Mouse (Mus musculus) lung, postnatal 36 days (tissue): Measurements from ENCODE around the gene Zfp54.
"Not testable (repeated sequence)": the region's sequence is repeated elsewhere in the genome, so short reads cannot be mapped to it uniquely, and the experiment has no call there.

ENCODE experiments used
- DNase-seq: peaks from one replicate; pipeline ENCODE4 v3.0.0; 2022; ENCODE audit warnings: mixed read lengths

Gene Zfp54

DNA sequence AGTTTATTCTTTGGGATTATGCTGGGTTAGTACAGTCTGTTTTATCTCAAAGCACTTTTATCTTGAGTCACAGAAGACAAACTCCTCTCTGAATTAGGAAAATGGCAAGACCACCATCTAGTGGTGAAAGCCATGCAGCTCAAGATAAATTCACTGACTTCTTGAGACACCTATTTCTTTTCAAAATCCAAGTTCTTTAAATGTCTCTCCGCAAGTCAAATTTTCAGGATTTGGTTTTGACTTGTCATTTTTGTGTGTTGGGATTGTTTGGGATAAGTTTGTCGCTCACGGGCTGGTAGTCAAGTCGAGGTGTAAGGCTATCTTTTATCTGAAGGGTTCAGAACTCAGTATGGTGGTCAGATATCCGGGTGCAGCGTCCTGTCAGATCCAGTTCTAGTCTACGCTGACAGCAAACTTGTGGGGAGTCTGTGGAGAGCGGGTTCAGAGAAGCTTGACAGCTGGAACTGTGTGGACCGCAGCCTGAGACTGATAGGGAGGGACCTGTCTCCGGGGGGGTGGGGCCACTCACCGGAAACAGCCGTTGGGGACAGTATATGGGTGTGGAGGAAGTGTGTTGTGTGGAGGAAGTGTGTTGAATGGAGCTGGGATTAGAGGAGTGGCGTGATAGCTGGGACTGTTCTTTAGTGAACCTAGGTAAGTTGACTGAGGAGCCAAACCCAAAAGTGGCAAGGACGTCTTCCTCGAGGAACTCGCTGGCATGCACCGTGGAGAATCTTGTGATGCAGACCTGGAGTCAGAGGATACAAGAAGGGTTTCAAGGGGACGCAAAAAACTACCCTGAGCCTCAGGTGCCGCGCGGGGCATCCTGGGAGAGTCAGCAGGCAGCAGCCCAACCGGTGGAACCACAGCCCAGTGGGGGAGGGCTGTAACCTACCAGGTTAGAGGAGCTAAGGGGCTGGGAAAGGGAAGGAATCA is at the start of gene Zfp54:
TSS of gene Zfp54 (plus strand) at position 564 of the 936 bp plus-strand sequence.
- DNase-seq = peak; percentile 87

DNA sequence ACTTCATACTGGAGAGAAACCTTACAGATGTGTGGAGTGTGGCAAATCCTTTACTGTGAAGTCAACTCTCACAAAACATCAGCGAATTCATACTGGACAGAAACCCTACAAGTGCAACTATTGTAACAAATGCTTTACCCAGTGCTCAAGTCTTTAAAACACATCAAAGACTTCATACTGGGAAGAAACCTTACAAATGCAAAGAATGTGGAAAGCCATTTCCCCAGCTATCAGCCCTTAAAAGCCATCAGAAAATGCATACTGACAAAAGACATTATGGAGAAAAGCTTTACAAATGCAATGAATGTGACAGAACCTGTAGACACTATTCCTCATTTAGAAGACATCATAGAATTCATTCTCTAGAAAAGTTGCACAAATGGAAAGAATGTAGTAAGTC is 47.7 kb upstream of the Zfp54 start:
- DNase-seq = no peak

DNA sequence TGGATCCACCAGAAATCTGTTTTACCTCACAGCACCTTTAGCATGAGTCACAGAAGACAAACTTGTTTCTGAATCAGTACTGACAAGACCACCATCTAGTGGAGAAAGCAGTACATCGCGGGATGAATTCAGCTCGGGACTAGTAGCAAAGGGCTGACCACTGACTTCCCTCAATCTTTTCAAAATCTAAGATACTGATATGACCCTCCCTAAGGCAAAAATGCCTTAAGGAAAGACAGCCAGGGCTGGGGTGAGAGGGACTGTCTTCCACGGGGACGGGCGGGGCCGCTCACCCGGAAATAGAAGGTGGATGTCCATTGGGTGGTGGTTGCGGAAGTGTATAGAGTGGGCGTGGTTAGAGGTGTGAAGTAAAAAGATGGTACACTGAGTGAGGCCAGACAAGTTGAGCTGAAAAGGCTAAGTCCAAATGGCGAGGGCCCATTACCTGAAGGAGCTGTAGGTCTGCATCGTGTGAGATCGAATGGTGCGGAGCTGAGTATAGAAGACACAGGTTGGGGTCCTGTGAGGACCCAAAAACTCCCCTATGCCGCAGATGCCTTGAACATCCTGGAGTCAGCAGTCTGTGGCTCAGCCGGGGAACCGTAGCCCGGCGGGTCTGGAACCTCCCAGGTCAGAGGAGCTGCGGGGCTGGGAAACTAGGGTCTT is 39.5 kb upstream of the Zfp54 start, which contains the start of gene Zfp677:
TSS of gene Zfp677 (plus strand) at position 358 of the 666 bp plus-strand sequence.
- peak; percentile 83 for DNase-seq

DNA sequence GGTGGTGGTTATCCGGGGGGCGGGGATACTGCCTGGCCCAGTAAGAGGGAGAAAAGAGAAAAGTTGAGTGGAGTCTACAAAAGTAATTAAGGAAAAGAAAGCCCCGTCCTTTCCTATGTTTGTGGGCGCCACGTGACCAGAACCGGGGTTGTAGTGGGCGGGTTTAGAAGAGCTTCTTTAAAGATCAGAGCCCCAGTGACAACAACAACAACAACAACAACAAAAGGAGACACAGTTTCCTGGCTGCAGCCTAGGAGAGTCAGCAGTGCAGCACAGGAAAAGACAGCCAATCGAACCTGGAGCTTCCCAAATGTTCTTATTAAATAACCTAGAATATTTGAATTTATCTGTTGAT is 39.0 kb upstream of the Zfp54 start:
- DNase-seq = peak; percentile 21

DNA sequence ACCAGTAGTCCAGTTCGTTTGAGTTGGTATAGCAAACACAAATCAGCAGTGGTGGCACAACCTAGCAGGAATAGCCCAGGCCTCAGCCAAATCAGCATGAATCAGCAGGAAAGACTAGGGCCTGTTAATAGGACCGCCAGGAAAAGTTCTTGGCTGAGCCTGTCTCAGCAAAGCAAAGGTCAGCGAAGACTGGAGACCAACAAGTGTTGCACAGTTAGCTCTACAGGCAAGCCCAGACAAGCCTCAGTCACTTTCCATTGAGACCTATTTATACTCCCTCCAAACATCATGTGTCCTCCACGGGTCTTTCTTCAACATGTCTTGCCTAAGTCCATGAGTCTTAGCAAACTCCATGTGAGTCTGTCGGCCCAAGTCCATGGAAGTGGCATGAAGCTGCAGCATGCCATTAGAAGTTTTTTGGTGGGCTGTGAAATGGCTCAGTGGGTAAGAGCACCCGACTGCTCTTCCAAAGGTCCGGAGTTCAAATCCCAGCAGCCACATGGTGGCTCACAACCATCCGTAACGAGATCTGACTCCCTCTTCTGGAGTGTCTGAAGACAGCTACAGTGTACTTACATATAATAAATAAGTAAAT is 15.9 kb downstream of the Zfp54 start:
- not testable (repeated sequence) for DNase-seq

DNA sequence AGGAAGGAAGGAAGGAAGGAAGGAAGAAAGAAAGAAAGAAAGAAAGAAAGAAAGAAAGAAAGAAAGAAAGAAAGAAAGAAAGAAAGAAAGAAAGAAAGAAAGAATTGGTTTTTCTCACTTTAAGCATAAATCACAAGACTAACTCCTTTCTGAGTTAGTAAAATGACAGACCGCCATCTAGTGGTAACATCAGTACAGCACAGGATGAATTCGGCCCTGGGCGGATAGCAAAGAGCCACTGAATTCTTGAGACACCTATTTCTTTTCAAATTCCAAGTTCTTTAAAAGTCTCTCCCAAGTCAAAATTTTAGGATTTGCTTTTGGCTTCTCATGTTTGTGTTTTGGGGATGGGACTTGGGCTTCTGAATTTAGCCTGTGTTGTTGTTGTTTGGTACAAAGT is 26.6 kb downstream of the Zfp54 start:
- peak; percentile 93 for DNase-seq

DNA sequence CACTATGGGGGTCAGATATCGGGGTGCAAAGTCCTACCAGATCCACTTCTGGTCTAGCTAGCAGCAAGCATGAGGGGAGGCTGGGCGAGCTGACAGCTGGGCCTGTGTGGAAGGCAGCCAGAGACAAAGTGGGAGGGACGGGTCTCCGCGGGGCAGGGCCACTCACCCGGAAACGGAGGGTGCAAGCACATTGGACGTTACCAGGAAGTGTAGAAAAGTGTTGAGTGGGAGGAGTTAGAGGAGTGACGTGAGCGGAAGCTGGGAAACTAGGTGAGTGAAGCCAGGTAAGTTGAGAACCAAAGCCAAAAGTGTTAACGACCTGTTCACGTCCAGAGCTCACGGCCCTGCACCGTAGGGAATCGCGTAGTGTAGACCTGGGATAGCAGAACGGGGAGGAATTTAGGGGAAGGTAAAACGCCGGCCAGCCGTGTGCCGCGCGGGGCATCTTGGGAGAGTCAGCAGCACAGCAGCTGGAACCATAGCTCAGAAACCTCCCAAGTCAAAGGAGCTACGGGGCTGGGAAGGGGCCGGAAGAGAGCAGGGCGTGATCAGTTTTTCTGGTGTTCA is 27.2 kb downstream of the Zfp54 start, which contains the start of gene Zfp51:
TSS of gene Zfp51 (plus strand) at position 237 of the 567 bp plus-strand sequence.
- peak; percentile 98 for DNase-seq

DNA sequence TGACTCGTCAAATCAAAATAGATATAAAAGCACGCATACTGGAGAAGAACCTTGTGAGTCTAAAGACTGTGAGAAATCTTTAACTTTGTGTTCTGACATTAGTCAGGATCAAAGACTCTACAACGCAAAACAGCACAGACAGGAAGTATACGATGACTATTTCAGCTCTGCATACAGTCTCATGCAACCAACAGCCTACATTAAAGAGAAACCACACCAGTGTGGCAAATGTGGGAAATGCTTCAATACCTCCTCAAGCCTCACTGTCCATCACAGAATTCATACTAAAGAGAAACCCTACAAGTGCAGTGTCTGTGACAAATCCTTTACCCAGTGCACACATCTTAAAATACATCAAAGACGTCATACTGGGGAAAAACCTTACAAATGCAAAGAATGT is 40.5 kb downstream of the Zfp54 start:
- no peak for DNase-seq

DNA sequence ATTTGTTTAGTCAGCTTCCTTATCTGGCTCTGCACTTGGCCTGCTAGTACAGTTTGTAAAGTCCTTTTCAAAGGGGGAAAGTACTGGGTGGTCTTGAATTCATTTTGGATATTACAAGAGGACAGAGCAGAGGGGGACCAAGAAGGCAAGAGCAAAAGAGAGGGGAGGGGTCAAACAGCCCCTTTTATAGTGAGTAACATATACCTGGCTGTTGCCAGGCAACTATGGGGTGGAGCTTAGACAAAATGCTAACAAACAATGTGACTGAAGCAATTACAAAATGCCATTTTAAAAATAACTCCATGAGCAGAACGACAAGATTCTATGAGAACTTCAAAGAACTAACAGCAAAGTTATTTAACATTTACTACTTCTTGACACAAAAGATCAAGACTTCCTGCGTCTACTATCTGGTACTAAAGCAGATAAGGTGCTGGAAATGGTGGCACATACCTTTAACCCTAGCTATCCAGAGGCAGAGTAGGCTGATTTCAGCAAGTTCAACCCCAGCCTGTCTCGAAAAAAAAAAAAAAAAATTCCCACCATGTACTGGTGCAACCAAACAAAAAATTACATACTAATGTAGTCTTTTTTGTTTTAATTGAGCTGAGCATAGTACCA is 49.1 kb downstream of the Zfp54 start:
- peak; percentile 44 for DNase-seq

DNA sequence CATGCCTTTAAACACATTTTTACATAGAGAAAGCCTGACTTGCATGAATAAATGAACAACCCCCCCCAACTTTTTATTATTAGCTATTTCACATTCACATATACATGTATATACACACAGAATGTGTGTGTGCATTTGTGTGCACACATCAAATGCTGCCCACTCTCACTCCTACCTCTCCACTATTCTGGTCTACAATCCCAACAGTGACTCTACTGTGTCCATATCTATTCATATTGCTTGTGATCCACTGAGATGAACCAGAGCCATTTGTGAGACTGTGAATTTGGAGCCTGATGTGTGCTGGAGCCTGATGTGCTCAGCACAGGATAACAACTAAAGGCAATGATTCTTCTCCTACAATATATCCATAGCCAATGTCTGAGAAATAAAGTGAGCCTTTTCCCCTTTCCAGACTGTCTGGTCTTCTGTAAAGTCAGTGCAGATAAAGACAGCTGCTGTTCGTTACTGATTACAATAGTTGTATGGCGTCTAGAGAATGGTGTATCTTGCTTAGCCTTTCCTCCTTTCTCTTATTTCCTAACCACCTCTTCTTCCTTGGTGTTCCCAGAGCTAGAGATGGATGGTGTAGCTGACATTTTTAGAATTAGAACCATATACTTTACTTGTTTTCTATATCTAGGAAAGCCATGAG is 49.8 kb downstream of the Zfp54 start:
- DNase-seq = no peak

DNA sequence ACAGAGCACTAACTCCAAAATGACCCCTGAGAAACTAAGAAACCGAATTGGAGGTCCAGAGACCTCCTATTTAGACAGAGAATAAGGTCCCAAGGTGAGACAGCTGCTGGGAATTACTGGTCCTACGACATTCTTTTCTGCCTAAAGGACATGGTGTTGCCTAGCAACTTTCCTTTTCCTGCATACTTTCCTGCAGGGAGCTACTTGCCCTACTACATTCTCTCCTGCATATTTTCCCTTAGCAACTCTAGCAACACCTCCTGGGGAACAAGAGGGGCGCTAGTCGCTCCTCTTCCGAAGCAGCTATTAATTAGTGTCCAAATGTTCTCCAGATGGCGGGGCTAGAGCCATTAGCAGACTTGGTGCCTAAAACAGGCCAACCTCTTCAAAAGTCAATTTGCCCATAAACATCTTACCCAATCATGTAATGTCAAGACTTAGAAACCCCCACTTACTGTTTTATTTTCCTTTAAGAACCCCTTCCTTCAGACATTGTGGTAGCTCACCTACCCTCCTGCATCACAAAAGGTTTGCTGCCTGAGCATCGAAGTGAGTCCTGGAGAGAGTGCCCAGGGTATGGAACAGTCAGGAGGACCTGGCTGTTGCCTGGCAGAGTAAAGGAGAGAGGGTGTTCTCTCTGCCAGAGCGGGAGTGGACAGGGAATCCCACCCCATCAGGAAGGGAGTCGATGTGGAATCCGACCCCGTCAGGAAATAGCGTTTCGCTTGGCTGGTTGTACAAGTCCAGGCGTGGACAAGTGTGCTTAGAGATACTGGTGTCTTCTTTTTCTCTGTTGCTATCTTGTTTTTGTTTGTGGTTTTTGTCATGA is 50.5 kb downstream of the Zfp54 start:
- peak; percentile 79 for DNase-seq

DNA sequence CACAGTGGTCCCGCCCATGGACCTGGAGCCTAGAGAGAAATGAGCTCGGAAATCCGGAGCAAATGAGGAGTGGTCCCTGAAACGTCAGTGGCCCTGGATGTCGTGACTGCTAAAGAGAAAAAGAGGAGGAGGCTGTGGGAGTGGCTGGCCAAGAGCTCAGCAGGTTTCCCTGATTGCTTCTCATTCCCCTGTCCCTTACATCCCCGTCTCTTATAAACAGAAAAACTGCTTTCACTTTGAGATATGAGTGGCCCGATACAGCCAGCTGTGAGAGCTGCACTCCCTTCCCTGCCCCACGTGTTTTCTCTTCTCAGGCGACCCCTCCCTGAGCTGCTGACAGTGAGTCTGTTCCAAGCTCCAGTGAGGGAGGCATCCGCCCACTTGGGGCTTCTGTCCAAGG is 51.7 kb downstream of the Zfp54 start:
- DNase-seq = peak; percentile 16

DNA sequence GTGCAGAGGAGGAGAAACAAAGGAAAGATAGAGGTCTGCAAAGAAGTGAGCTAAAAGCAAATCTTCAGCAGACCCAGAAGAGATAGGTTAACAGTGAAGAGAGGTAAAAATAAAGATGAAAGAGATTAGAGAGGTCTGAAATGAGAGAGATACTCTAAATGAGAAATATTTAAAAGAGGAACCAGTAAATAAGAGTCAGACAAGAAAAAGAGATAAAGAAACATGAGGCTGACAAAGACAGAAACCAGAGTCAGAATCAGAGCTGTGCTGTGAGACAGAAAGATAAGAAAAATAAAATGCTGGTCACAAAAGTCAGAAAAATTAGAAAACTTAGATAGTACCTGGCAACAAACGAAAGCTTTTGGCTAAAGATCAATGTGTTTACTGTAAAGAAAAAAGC is 52.3 kb downstream of the Zfp54 start:
- not testable (repeated sequence) for DNase-seq

DNA sequence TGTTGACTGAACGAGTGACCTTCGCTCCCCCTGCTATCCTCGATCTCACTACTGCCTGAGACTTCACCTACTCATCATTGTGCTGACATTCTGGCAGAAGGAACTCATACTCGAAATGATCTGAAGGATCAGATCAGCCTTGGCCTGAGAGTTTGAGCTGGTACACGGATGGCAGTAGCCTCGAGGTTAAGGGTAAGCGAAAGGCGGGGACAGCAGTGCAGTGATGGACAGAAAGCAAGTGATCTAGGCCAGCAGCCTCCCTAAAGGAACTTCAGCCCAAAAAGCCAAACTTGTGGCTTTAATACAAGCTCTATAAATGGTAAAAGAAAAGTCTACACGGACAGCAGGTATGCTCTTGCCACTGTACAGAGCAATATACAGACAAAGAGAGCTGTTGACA is 53.3 kb downstream of the Zfp54 start:
- DNase-seq = not testable (repeated sequence)

DNA sequence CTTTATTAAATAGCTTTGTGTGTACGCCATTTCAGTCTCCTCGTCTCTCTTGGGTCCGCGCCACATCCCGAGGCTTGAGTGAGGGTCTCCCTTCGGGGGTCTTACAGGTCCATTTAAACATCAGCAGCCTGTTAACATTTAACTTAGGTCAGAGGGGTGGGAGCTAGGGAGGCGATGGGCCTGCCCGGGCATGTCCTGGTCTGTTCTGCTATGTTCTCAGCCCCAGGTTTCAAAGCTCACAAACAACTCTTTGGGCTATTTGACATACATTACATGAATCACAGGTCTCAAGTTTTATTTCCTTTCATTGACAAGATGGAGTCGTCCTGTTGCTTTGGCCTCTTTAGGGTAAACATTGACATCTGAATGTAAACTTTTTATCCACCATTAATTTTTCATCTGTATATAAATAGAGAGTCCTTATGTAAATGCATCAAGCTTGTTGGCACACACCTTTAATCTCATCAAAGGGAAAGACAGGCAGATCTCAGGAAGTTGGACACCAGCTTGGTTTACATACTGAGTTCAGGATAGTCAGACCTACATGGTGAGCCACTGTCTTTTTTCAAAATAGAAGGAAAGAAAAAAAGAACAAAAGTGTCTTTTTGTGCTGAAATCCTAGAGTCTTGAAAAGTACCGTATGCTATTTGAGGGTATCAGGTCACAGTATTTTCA is 55.2 kb downstream of the Zfp54 start:
- DNase-seq = not testable (repeated sequence)
